Mouse (Mus musculus) Patski (cell line): ENCODE measurements around the gene Rgl1. TPM values are rescaled to one million over a fixed set of nuclear protein-coding genes. Genes with fewer than 3 reads are reported as not detected.

Experiments
- ATAC-seq: fragments of 100-300 bp; one replicate; pipeline ENCODE4 v1.8.0; 2021
- CTCF ChIA-PET: fragments of 350-600 bp; sonication (Branson Sonifier 250); formaldehyde crosslinking; loops from one replicate; lab custom pipeline; 2022; ENCODE audit warnings: inconsistent platforms; lab: Charles Lee
- POLR2A ChIA-PET: fragments of 350-600 bp; sonication (Branson Sonifier 250); formaldehyde crosslinking; loops from one replicate; lab custom pipeline; 2022; ENCODE audit warnings: antibody characterized with exemption, inconsistent platforms; lab: Charles Lee
- DNase-seq: peaks from one replicate; pipeline ENCODE4 v3.0.0-alpha.2; 2011; ENCODE audit warnings: low read depth, low spot score
- H3K27me3 ChIP-seq: fragments of 371-371 bp; one replicate; pipeline ENCODE4 v1.5.1; 2021
- CTCF ChIP-seq: fragments of 100-300 bp; IDR thresholded peaks from one replicate; pipeline ENCODE4 v1.5.1; 2021
- in situ Hi-C: fragments of 300-500 bp; cut with MboI; formaldehyde crosslinking; loops from 3 replicates; pipeline ENCODE4 v1.11.1; 2018; ENCODE audit warnings: low pct_unique_long_range_greater_than_20kb, mixed read lengths
- polyA plus RNA-seq: library from polyadenylated mRNA; unstranded; gene quantifications from one replicate; pipeline ENCODE4 v1.2.3, GENCODE M21; 2021

Gene Rgl1
- polyA plus RNA-seq, 1 experiment from 2014 or later: 51.6 TPM

- in situ Hi-C loops: no loop called here
- CTCF ChIA-PET: interaction anchor here (1.1 to 2.2 kb wide), 6 partner anchors 12 to 94 kb away, joined by 3 to 6 read pairs (median 4); no protein-coding TSS in a partner anchor
Measured at GRCm38 (mm10) chr1:152555944-152556573, 210.1 kb downstream of the Rgl1 start.

GRCm38 (mm10) chr1:152553912-152554547 is 212.1 kb downstream of the Rgl1 start:
- no peaks in the 10 kb centered on the region for H3K27me3 ChIP-seq
- CTCF ChIA-PET: interaction anchor here (1.0 to 1.7 kb wide), 6 partner anchors 10 to 192 kb away, joined by 3 to 10 read pairs (median 3); no protein-coding TSS in a partner anchor
- no peak for ATAC-seq
- TF ChIP-seq CTCF: no peak
- in situ Hi-C loops: no loop called here
- POLR2A ChIA-PET: interaction anchor here (1.2 kb wide), 1 partner anchor 68 kb away, joined by 3 read pairs; no protein-coding TSS in a partner anchor
- no peak for DNase-seq

More at GRCm38 (mm10) chr1:152555944-152556573, 210.1 kb downstream of the Rgl1 start:
- no peak for TF ChIP-seq CTCF
- peak; percentile 79 for DNase-seq
- peak; percentile 91 for ATAC-seq
- H3K27me3 ChIP-seq: no peaks in the 10 kb centered on the region
- POLR2A ChIA-PET: interaction anchor here (1.4 to 1.7 kb wide), 3 partner anchors 10 to 68 kb away, joined by 3 to 4 read pairs (median 4); no protein-coding TSS in a partner anchor

GRCm38 (mm10) chr1:152550973-152551372 is 215.2 kb downstream of the Rgl1 start:
- in situ Hi-C loops: no loop called here

GRCm38 (mm10) chr1:152550544-152550943 is 215.6 kb downstream of the Rgl1 start:
- in situ Hi-C loops: no loop called here
- no peaks in the 10 kb centered on the region for H3K27me3 ChIP-seq
- ChIA-PET POLR2A (interaction anchor here (0.7 kb wide), 1 partner anchor 195 kb away, joined by 3 read pairs; no protein-coding TSS in a partner anchor), CTCF (no interaction called here)
- DNase-seq: no peak
- no peak for ATAC-seq
- TF ChIP-seq CTCF: no peak

More at GRCm38 (mm10) chr1:152550973-152551372, 215.2 kb downstream of the Rgl1 start:
- no peaks in the 10 kb centered on the region for H3K27me3 ChIP-seq
- DNase-seq (no peak), ATAC-seq (no peak)
- no peak for TF ChIP-seq CTCF
- ChIA-PET CTCF (no interaction called here), POLR2A (interaction anchor here (0.7 kb wide), 1 partner anchor 195 kb away, joined by 3 read pairs; no protein-coding TSS in a partner anchor)

- ATAC-seq (no peak), DNase-seq (no peak)
- POLR2A ChIA-PET: no interaction called here
- TF ChIP-seq CTCF: no peak
- H3K27me3 ChIP-seq: no peaks in the 10 kb centered on the region
- in situ Hi-C loops: no loop called here
- CTCF ChIA-PET: no interaction called here
Measured at GRCm38 (mm10) chr1:152549061-152549738, 217.0 kb downstream of the Rgl1 start.

- CTCF ChIA-PET: interaction anchor here (1.0 to 1.3 kb wide), 2 partner anchors 11 kb away, joined by 3 read pairs; no protein-coding TSS in a partner anchor
- POLR2A ChIA-PET: no interaction called here
- H3K27me3 ChIP-seq: no peaks in the 10 kb centered on the region
- TF ChIP-seq CTCF: no peak
- in situ Hi-C loops: loop anchor here (5.0 kb wide), 1 partner anchor 69 kb away; no protein-coding TSS in a partner anchor
- ATAC-seq (no peak), DNase-seq (no peak)
Measured at GRCm38 (mm10) chr1:152543449-152544159, 222.5 kb downstream of the Rgl1 start.

GRCm38 (mm10) chr1:152542747-152543378 is 223.3 kb downstream of the Rgl1 start:
- H3K27me3 ChIP-seq: no peaks in the 10 kb centered on the region
- in situ Hi-C loops: loop anchor here (5.0 kb wide), 1 partner anchor 69 kb away; no protein-coding TSS in a partner anchor
- no peak for DNase-seq
- TF ChIP-seq CTCF: no peak
- CTCF ChIA-PET: interaction anchor here (1.3 kb wide), 1 partner anchor 11 kb away, joined by 3 read pairs; no protein-coding TSS in a partner anchor
- no peak for ATAC-seq
- POLR2A ChIA-PET: no interaction called here

- DNase-seq: no peak
- CTCF ChIA-PET: interaction anchor here (0.6 to 1.2 kb wide), 2 partner anchors 14 to 15 kb away, joined by 3 to 4 read pairs; no protein-coding TSS in a partner anchor
- in situ Hi-C loops: loop anchor here (5.0 kb wide), 1 partner anchor 72 kb away; no protein-coding TSS in a partner anchor
- POLR2A ChIA-PET: interaction anchor here (0.7 kb wide), 1 partner anchor 84 kb away, joined by 4 read pairs; no protein-coding TSS in a partner anchor
- ATAC-seq: no peak
- TF ChIP-seq CTCF: no peak
- H3K27me3 ChIP-seq: no peaks in the 10 kb centered on the region
Measured at GRCm38 (mm10) chr1:152540304-152540887, 225.8 kb downstream of the Rgl1 start.

GRCm38 (mm10) chr1:152538817-152539216 is 227.3 kb downstream of the Rgl1 start:
- TF ChIP-seq CTCF: no peak
- POLR2A ChIA-PET: no interaction called here
- DNase-seq (no peak), ATAC-seq (no peak)
- in situ Hi-C loops: no loop called here
- CTCF ChIA-PET: no interaction called here
- no peaks in the 10 kb centered on the region for H3K27me3 ChIP-seq
